Mouse (Mus musculus) adrenal gland, adult (tissue): ENCODE measurements around the gene Mrpl49.

ENCODE experiments used
- DNase-seq, 2 experiments: peaks; one replicate each; pipeline ENCODE4 v3.0.0; 2022 to 2023; ENCODE audit warnings: low spot score in 1 of 2; ENCODE audit not compliant: inconsistent age in 2 of 2

Mrpl49 gene

GRCm38 (mm10) chr19:6057313-6058096 lies at the start of gene Mrpl49, which contains the start of gene Fau:
Gene Mrpl49, minus strand, starts transcription at chr19:6057785.
Gene Fau, plus strand, starts transcription at chr19:6057844.
- peak; percentile 99 to 100 for DNase-seq

GRCm38 (mm10) chr19:6105586-6105985 lies 48.0 kb upstream of the Mrpl49 start, which contains the start of gene Naaladl1:
Gene Naaladl1, plus strand, starts transcription at chr19:6105782.
- no peak for DNase-seq

- DNase-seq = no peak
These were observed 46.9 kb upstream of the Mrpl49 start for GRCm38 (mm10) chr19:6104476-6104875.

GRCm38 (mm10) chr19:6102169-6102853 lies 44.7 kb upstream of the Mrpl49 start:
- no peak for DNase-seq

- no peak for DNase-seq
These were observed 43.6 kb upstream of the Mrpl49 start for GRCm38 (mm10) chr19:6101186-6101585.

- DNase-seq = peak in 1 of 2 experiments; percentile 41
These were observed 40.3 kb upstream of the Mrpl49 start for GRCm38 (mm10) chr19:6097847-6098246.

GRCm38 (mm10) chr19:6094119-6094518 lies 36.5 kb upstream of the Mrpl49 start, which contains the start of gene AC131692.1:
Gene AC131692.1, plus strand, starts transcription at chr19:6094419.
- DNase-seq = no peak

GRCm38 (mm10) chr19:6088841-6089240 lies 31.3 kb upstream of the Mrpl49 start:
- DNase-seq = no peak

GRCm38 (mm10) chr19:6085417-6085879 lies 27.9 kb upstream of the Mrpl49 start:
- DNase-seq = peak; percentile 44 to 81

GRCm38 (mm10) chr19:6084478-6085248 lies 27.1 kb upstream of the Mrpl49 start, which contains the start of the genes Zfpl1 and Cdca5:
Gene Zfpl1, minus strand, starts transcription at chr19:6084956.
Gene Cdca5, plus strand, starts transcription at chr19:6084983.
- DNase-seq = peak; percentile 96 to 98

- no peak for DNase-seq
These were observed 24.6 kb upstream of the Mrpl49 start, which contains the start of gene Gm28374 for GRCm38 (mm10) chr19:6082156-6082555. Gene Gm28374, minus strand, starts transcription at chr19:6082256.

- no peak for DNase-seq
These were observed 22.4 kb upstream of the Mrpl49 start, which contains the start of gene Tmem262 for GRCm38 (mm10) chr19:6079983-6080480. Gene Tmem262, plus strand, starts transcription at chr19:6080033.

- DNase-seq = peak; percentile 87 to 96
These were observed 19.2 kb upstream of the Mrpl49 start, which contains the start of gene Vps51 for GRCm38 (mm10) chr19:6076564-6077393. Gene Vps51, minus strand, starts transcription at chr19:6077231.

- no peak for DNase-seq
These were observed 16.3 kb upstream of the Mrpl49 start for GRCm38 (mm10) chr19:6073889-6074288.

GRCm38 (mm10) chr19:6071261-6071660 lies 13.7 kb upstream of the Mrpl49 start:
- DNase-seq = no peak

GRCm38 (mm10) chr19:6070571-6071250 lies 13.1 kb upstream of the Mrpl49 start:
- no peak for DNase-seq

- no peak for DNase-seq
These were observed 12.3 kb upstream of the Mrpl49 start for GRCm38 (mm10) chr19:6069851-6070250.

- DNase-seq = no peak
These were observed 11.4 kb upstream of the Mrpl49 start for GRCm38 (mm10) chr19:6068951-6069350.
